Comparison of ENCODE assay signal across 29 mouse cellular contexts in the genomic region with DNA sequence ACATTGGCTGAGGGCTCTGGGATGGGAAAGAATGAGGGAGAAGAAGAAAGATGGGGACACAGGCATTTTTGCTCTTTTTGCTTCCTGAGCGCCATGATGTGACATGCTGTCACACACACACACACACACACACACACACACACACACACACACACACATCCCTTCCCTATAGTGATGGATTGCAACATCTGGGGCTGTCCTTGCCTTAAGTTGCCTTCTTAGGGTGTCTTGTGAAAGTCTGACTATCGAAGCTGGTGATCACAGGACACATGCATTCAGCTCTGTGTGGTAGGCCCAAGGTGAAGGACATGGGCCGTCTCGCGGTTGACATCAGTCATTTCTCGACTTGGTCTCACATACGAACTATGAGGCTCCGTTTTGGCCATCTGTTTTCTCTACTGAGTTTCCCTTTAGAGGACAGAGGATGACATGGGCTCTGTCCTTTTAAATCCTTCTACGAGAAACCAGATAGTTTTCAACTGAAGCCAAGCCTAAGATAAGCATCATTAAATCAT.
A peak's percentile ranks its signal among the peaks of the same experiment; 100 is the strongest.
DNase-seq lines count a peak whose midpoint lies in the region; ATAC-seq and TF ChIP-seq lines count a peak whose summit lies in the region.
"Had no signal": no experiment of that assay in that cellular context is flagged by ENCODE, and none has a peak within 500 bp of the region (broad histone marks: within the 10 kb centered on the region; RNA-seq: fewer than 3 reads in every experiment).

No protein-coding gene starts in this region.

- no peaks in the 10 kb centered on the region for H3K36me3 ChIP-seq in midbrain, embryonic 11.5 days (ENCODE audit: control insufficient read depth, insufficient read depth, low read length)
- no peaks in the 10 kb centered on the region for H3K36me3 ChIP-seq in midbrain, embryonic 16.5 days (ENCODE audit: control insufficient read depth, insufficient read depth, low read length)
- H3K36me3 ChIP-seq in myocyte (ENCODE audit: control insufficient read depth, insufficient read depth) = no peaks in the 10 kb centered on the region
- H3K36me3 ChIP-seq: embryonic facial prominence, embryonic 12.5 days; forebrain, embryonic 10.5 days; forebrain, embryonic 15.5 days; limb, embryonic 13.5 days; midbrain, embryonic 13.5 days; neural tube, embryonic 15.5 days had no signal

- H3K4me1 ChIP-seq in midbrain, embryonic 11.5 days (ENCODE audit: control insufficient read depth, insufficient read depth, low read length) = no peaks in the 10 kb centered on the region
- no peaks in the 10 kb centered on the region for H3K4me1 ChIP-seq in midbrain, embryonic 16.5 days (ENCODE audit: control insufficient read depth, insufficient read depth, low read length)
- H3K4me1 ChIP-seq: forebrain, embryonic 10.5 days; forebrain, embryonic 15.5 days; lung, embryonic 15.5 days; megakaryocyte, embryonic 14.5 days; midbrain, embryonic 13.5 days; stomach, embryonic 15.5 days had no signal

- no peaks in the 10 kb centered on the region for H3K9me3 ChIP-seq in midbrain, embryonic 11.5 days (ENCODE audit: control insufficient read depth, low read length)
- H3K9me3 ChIP-seq in midbrain, embryonic 16.5 days (replicated peaks; ENCODE audit: control insufficient read depth, low read length, poor library complexity, severe bottlenecking) = no peaks in the 10 kb centered on the region
- H3K9me3 ChIP-seq: embryonic facial prominence, embryonic 12.5 days; forebrain, embryonic 10.5 days; forebrain, embryonic 15.5 days; limb, embryonic 13.5 days; lung, embryonic 15.5 days; megakaryocyte, embryonic 14.5 days; midbrain, embryonic 13.5 days; neural tube, embryonic 15.5 days; stomach, embryonic 15.5 days had no signal

- DNase-seq in adrenal gland, adult 2 months = peak; percentile 23
- DNase-seq in adrenal gland, postnatal 36 days = no peak
- DNase-seq in midbrain, embryonic 11.5 days (ENCODE audit: low spot score, missing footprints) = peak; percentile 26
- DNase-seq in thymus, adult 18-20 months = no peak
- no peak for DNase-seq in right cerebral cortex, postnatal 25 days
- DNase-seq in urinary bladder, postnatal 14 days (ENCODE audit: low spot score) = no peak
- DNase-seq: cerebellum, adult 11-12 months; cerebellum, adult 9-11 months; embryo, embryonic 11 days; gastrocnemius, postnatal 14 days; heart, adult 18-20 months; kidney, postnatal 25 days; thymus, postnatal 14 days had no signal

- H3K79me2 ChIP-seq in myocyte (ENCODE audit: control insufficient read depth, insufficient read depth) = no peaks in the 10 kb centered on the region

- 91% methylated on average over 9 of the region's 9 CpGs for WGBS in midbrain, embryonic 11.5 days
- WGBS in midbrain, embryonic 16.5 days = 94% methylated on average over 9 of the region's 9 CpGs

- no peak for ATAC-seq in midbrain, embryonic 11.5 days (ENCODE audit: low FRiP score)
- no peak for ATAC-seq in midbrain, embryonic 16.5 days
- ATAC-seq: forebrain, embryonic 15.5 days; intestine, postnatal 0 days; midbrain, embryonic 13.5 days had no signal

- TF ChIP-seq POLR2A in myocyte (IDR thresholded peaks at IDR 0.05; ENCODE audit: insufficient read length, low read depth) = no peak

- H3ac ChIP-seq in myocyte (ENCODE audit: control insufficient read depth, insufficient read length) = no peak overlapping the region

- H3K4me3 ChIP-seq in midbrain, embryonic 11.5 days (ENCODE audit: low read depth, low read length) = no peak overlapping the region
- H3K4me3 ChIP-seq in midbrain, embryonic 16.5 days (ENCODE audit: low read depth, low read length) = no peak overlapping the region
- no peak overlapping the region for H3K4me3 ChIP-seq in myocyte
- H3K4me3 ChIP-seq: embryonic facial prominence, embryonic 12.5 days; forebrain, embryonic 10.5 days; forebrain, embryonic 15.5 days; left cerebral cortex, adult 2 months; limb, embryonic 13.5 days; lung, embryonic 15.5 days; megakaryocyte, embryonic 14.5 days; midbrain, embryonic 13.5 days; neural tube, embryonic 15.5 days; stomach, embryonic 15.5 days had no signal

- H3K27ac ChIP-seq in midbrain, embryonic 11.5 days (ENCODE audit: low read depth, low read length) = no peak overlapping the region
- no peak overlapping the region for H3K27ac ChIP-seq in midbrain, embryonic 16.5 days (ENCODE audit: low read length)
- H3K27ac ChIP-seq: embryonic facial prominence, embryonic 12.5 days; forebrain, embryonic 10.5 days; forebrain, embryonic 15.5 days; hindbrain, embryonic 14.5 days; left cerebral cortex, adult 2 months; limb, embryonic 13.5 days; lung, embryonic 15.5 days; midbrain, embryonic 13.5 days; neural tube, embryonic 15.5 days; stomach, embryonic 15.5 days had no signal

- H3K9ac ChIP-seq in midbrain, embryonic 11.5 days (ENCODE audit: low read length) = no peak overlapping the region
- no peak overlapping the region for H3K9ac ChIP-seq in midbrain, embryonic 16.5 days (ENCODE audit: low read depth, low read length)
- H3K9ac ChIP-seq: embryonic facial prominence, embryonic 12.5 days; forebrain, embryonic 15.5 days; hindbrain, embryonic 14.5 days; limb, embryonic 13.5 days; lung, embryonic 15.5 days; midbrain, embryonic 13.5 days; neural tube, embryonic 15.5 days; stomach, embryonic 15.5 days had no signal

- no peaks in the 10 kb centered on the region for H3K27me3 ChIP-seq in midbrain, embryonic 11.5 days (ENCODE audit: control insufficient read depth, insufficient read depth, low read length)
- no peaks in the 10 kb centered on the region for H3K27me3 ChIP-seq in midbrain, embryonic 16.5 days (ENCODE audit: control insufficient read depth, insufficient read depth, low read depth, low read length)
- no peaks in the 10 kb centered on the region for H3K27me3 ChIP-seq in myocyte (ENCODE audit: control insufficient read depth, insufficient read depth, insufficient read length)
- H3K27me3 ChIP-seq: embryonic facial prominence, embryonic 12.5 days; forebrain, embryonic 15.5 days; limb, embryonic 13.5 days; lung, embryonic 15.5 days; megakaryocyte, embryonic 14.5 days; midbrain, embryonic 13.5 days; neural tube, embryonic 15.5 days; stomach, embryonic 15.5 days had no signal

- H3K4me2 ChIP-seq in midbrain, embryonic 11.5 days = no peak overlapping the region
- no peak overlapping the region for H3K4me2 ChIP-seq in midbrain, embryonic 16.5 days (ENCODE audit: low read length)
- peak overlapping the region; percentile 56 for H3K4me2 ChIP-seq in myocyte (ENCODE audit: low read depth)
- H3K4me2 ChIP-seq: embryonic facial prominence, embryonic 12.5 days; forebrain, embryonic 15.5 days; heart, embryonic 11.5 days; hindbrain, embryonic 14.5 days; limb, embryonic 13.5 days; liver, embryonic 11.5 days; lung, embryonic 15.5 days; midbrain, embryonic 13.5 days; neural tube, embryonic 15.5 days; stomach, embryonic 15.5 days had no signal

TF ChIP-seq in myocyte, 11 proteins besides CTCF, POLR2A, EP300 and RAD21:
- peak in 2 of 3 experiments; percentile 7 to 36 for TF ChIP-seq MYOD1 (IDR thresholded peaks at IDR 0.05; ENCODE audit: control insufficient read depth in 1 of 3, insufficient read length in 2 of 3, low read depth in 2 of 3)
- no peak for TF ChIP-seq MAX (IDR thresholded peaks at IDR 0.05; ENCODE audit: low read depth)
- TF ChIP-seq CEBPB (IDR thresholded peaks at IDR 0.05; ENCODE audit: insufficient read depth, poor library complexity, severe bottlenecking) = 0 out of 2 replicates have a peak, but pooled peaks have one; percentile 14

Comparison
In these comparisons a context has a peak if more than half of its experiments do, and no peak if none do; other contexts are left out.
1. DNase-seq: peak in adrenal gland, adult 2 months (single experiment) and midbrain, embryonic 11.5 days (single experiment); none in adrenal gland, postnatal 36 days (0 of 2), thymus, adult 18-20 months (0 of 2), right cerebral cortex, postnatal 25 days (single experiment) and urinary bladder, postnatal 14 days (single experiment).